Mouse (Mus musculus): ENCODE data around the gene Nav2. TPM values are rescaled to one million over a fixed set of nuclear protein-coding genes. Genes with fewer than 3 reads are reported as not detected.

The Nav2 gene
- total and polyA plus RNA-seq, 3 experiments = 2.0 to 2.7 TPM; not detected in 1

- no peak overlapping the region for H3K9ac ChIP-seq (ENCODE audit: control insufficient read depth, low read depth, low read length, poor library complexity, severe bottlenecking)
- no peak overlapping the region for H3K27ac ChIP-seq (ENCODE audit: control insufficient read depth, low read depth, low read length)
- H3K79me2 ChIP-seq (ENCODE audit: control insufficient read depth, insufficient read depth, low read length, poor library complexity) = no peaks in the 10 kb centered on the region
- H3K36me3 ChIP-seq (ENCODE audit: control insufficient read depth in 1 of 2, insufficient read depth in 2 of 2, low read length in 2 of 2) = no peaks in the 10 kb centered on the region
- no peak for DNase-seq (ENCODE audit: low read depth, low spot score)
- TF ChIP-seq SIN3A (IDR thresholded peaks at IDR 0.05; ENCODE audit: low read length) = no peak
- TF ChIP-seq TCF12 (IDR thresholded peaks at IDR 0.05; ENCODE audit: low read depth, low read length) = no peak
- no peak for TF ChIP-seq ELF1 (IDR thresholded peaks at IDR 0.05; ENCODE audit: low read depth, low read length)
- TF ChIP-seq JUND (IDR thresholded peaks at IDR 0.05; ENCODE audit: low read depth, low read length) = no peak
- no peak for TF ChIP-seq USF1 (IDR thresholded peaks at IDR 0.05; ENCODE audit: low read depth, low read length)
- no peak for TF ChIP-seq CHD1 (IDR thresholded peaks at IDR 0.05; ENCODE audit: low read depth, low read length)
- no peak for TF ChIP-seq UBTF (IDR thresholded peaks at IDR 0.05; ENCODE audit: borderline replicate concordance, insufficient read depth, low read depth, low read length)
- TF ChIP-seq GATA1 (IDR thresholded peaks at IDR 0.05; ENCODE audit: low read depth, low read length) = no peak
- TF ChIP-seq BHLHE40 (IDR thresholded peaks at IDR 0.05; ENCODE audit: borderline replicate concordance, low read depth, low read length) = no peak
- TF ChIP-seq NRF1 (IDR thresholded peaks at IDR 0.05; ENCODE audit: insufficient read depth, low read depth, low read length, poor library complexity, severe bottlenecking) = no peak
- TF ChIP-seq MYC (IDR thresholded peaks at IDR 0.05; ENCODE audit: low read depth, low read length) = no peak
- H3K4me1 ChIP-seq (ENCODE audit: control insufficient read depth in 1 of 2, insufficient read depth in 2 of 2, low read length in 2 of 2) = no peaks in the 10 kb centered on the region
- H3K9me3 ChIP-seq (replicated peaks; ENCODE audit: insufficient read depth, low read length) = no peaks in the 10 kb centered on the region
- H3K27me3 ChIP-seq (ENCODE audit: control insufficient read depth in 1 of 2, insufficient read depth in 2 of 2, low read length in 2 of 2) = no peaks in the 10 kb centered on the region
- H3K4me3 ChIP-seq (ENCODE audit: control insufficient read depth in 1 of 2, insufficient read depth in 1 of 2, low read depth in 2 of 2, low read length in 2 of 2) = no peak overlapping the region
These were observed 500.7 kb downstream of the Nav2 start for GRCm38 (mm10) chr7:49409265-49409664.

- H3K27me3 ChIP-seq (ENCODE audit: control insufficient read depth in 1 of 2, insufficient read depth in 2 of 2, low read length in 2 of 2) = no peaks in the 10 kb centered on the region
- H3K9ac ChIP-seq (ENCODE audit: control insufficient read depth, low read depth, low read length, poor library complexity, severe bottlenecking) = no peak overlapping the region
- H3K4me3 ChIP-seq (ENCODE audit: control insufficient read depth in 1 of 2, insufficient read depth in 1 of 2, low read depth in 2 of 2, low read length in 2 of 2) = no peak overlapping the region
- TF ChIP-seq MAX (IDR thresholded peaks at IDR 0.05; ENCODE audit: low read length) (no peak), MXI1 (IDR thresholded peaks at IDR 0.05; ENCODE audit: low read depth, low read length) (no peak), POLR2A (IDR thresholded peaks at IDR 0.05; ENCODE audit: control insufficient read depth in 1 of 2, insufficient read depth in 1 of 2, low read depth in 1 of 2, low read length in 2 of 2, poor library complexity in 1 of 2) (no peak), POLR2AphosphoS5 (IDR thresholded peaks at IDR 0.05; ENCODE audit: borderline replicate concordance, low read depth, low read length) (no peak), RCOR1 (IDR thresholded peaks at IDR 0.05; ENCODE audit: low read depth, low read length) (no peak), SIN3A (IDR thresholded peaks at IDR 0.05; ENCODE audit: low read length) (no peak), ZNF384 (IDR thresholded peaks at IDR 0.05; ENCODE audit: low read depth, low read length) (no peak), GATA1 (IDR thresholded peaks at IDR 0.05; ENCODE audit: low read depth, low read length) (no peak), ZC3H11A (IDR thresholded peaks at IDR 0.05; ENCODE audit: low read depth, low read length) (no peak), MAFK (IDR thresholded peaks at IDR 0.05; ENCODE audit: borderline replicate concordance, low read depth, low read length) (no peak), KAT2A (conservative IDR thresholded peaks at IDR 0.05; ENCODE audit: low read depth, low read length) (no peak), SMC3 (IDR thresholded peaks at IDR 0.05; ENCODE audit: low read depth, low read length) (no peak), BHLHE40 (IDR thresholded peaks at IDR 0.05; ENCODE audit: borderline replicate concordance, low read depth, low read length) (no peak)
- H3K9me3 ChIP-seq (replicated peaks; ENCODE audit: insufficient read depth, low read length) = no peaks in the 10 kb centered on the region
- H3K79me2 ChIP-seq (ENCODE audit: control insufficient read depth, insufficient read depth, low read length, poor library complexity) = no peaks in the 10 kb centered on the region
- no peaks in the 10 kb centered on the region for H3K4me1 ChIP-seq (ENCODE audit: control insufficient read depth in 1 of 2, insufficient read depth in 2 of 2, low read length in 2 of 2)
- no peaks in the 10 kb centered on the region for H3K36me3 ChIP-seq (ENCODE audit: control insufficient read depth in 1 of 2, insufficient read depth in 2 of 2, low read length in 2 of 2)
- H3K27ac ChIP-seq (ENCODE audit: control insufficient read depth, low read depth, low read length) = no peak overlapping the region
- DNase-seq (ENCODE audit: low read depth, low spot score) = no peak
These were observed 501.7 kb downstream of the Nav2 start for GRCm38 (mm10) chr7:49410188-49410587.

All from MEL (cell line).